Mouse (Mus musculus): ENCODE measurements at regions not wholly inside any gene's neighbourhood (a gene's known extent, or its start where the extent isn't known, plus 50 kb on each side); places are given as distances from the start of the nearest gene placed in this dataset.

- Histone ChIP-seq H3K9me3 (replicated peaks; ENCODE audit: insufficient read depth, low read length) (no peaks in the 10 kb centered on the region), H3K4me3 (ENCODE audit: control insufficient read depth in 1 of 2, insufficient read depth in 1 of 2, low read depth in 2 of 2, low read length in 2 of 2) (no peak overlapping the region), H3K36me3 (ENCODE audit: control insufficient read depth in 1 of 2, insufficient read depth in 2 of 2, low read length in 2 of 2) (peaks cover 0 to 3% of the 10 kb centered on the region in 2 experiments; a peak in 1 of 4 replicates), H3K9ac (ENCODE audit: control insufficient read depth, low read depth, low read length, poor library complexity, severe bottlenecking) (no peak overlapping the region), H3K27me3 (ENCODE audit: control insufficient read depth in 1 of 2, insufficient read depth in 2 of 2, low read length in 2 of 2) (no peaks in the 10 kb centered on the region), H3K79me2 (ENCODE audit: control insufficient read depth, insufficient read depth, low read length, poor library complexity) (no peaks in the 10 kb centered on the region), H3K27ac (ENCODE audit: control insufficient read depth, low read depth, low read length) (no peak overlapping the region), H3K4me1 (ENCODE audit: control insufficient read depth in 1 of 2, insufficient read depth in 2 of 2, low read length in 2 of 2) (peaks cover 2 to 10% of the 10 kb centered on the region in 2 experiments; a peak in 3 of 4 replicates)
- TF ChIP-seq ETS1 (IDR thresholded peaks at IDR 0.05; ENCODE audit: low read depth, low read length), result no peak
- TF ChIP-seq ZKSCAN1 (IDR thresholded peaks at IDR 0.05; ENCODE audit: low read depth, low read length), result no peak
- TF ChIP-seq USF1 (IDR thresholded peaks at IDR 0.05; ENCODE audit: low read depth, low read length), result no peak
- no peak for TF ChIP-seq USF2 (IDR thresholded peaks at IDR 0.05; ENCODE audit: borderline replicate concordance in 1 of 2, insufficient read depth in 1 of 2, low read depth in 1 of 2, low read length in 2 of 2)
- no peak for TF ChIP-seq POLR2A (IDR thresholded peaks at IDR 0.05; ENCODE audit: control insufficient read depth in 1 of 2, insufficient read depth in 1 of 2, low read depth in 1 of 2, low read length in 2 of 2, poor library complexity in 1 of 2)
- TF ChIP-seq MXI1 (IDR thresholded peaks at IDR 0.05; ENCODE audit: low read depth, low read length), result no peak
- no peak for TF ChIP-seq CHD1 (IDR thresholded peaks at IDR 0.05; ENCODE audit: low read depth, low read length)
- no peak for TF ChIP-seq MYB (IDR thresholded peaks at IDR 0.05; ENCODE audit: low read depth, low read length)
- no peak for TF ChIP-seq BHLHE40 (IDR thresholded peaks at IDR 0.05; ENCODE audit: borderline replicate concordance, low read depth, low read length)
- no peak for TF ChIP-seq CTCF (IDR thresholded peaks at IDR 0.05 in 2 of 3, conservative IDR thresholded peaks at IDR 0.05 in 1 of 3; ENCODE audit: control insufficient read depth in 1 of 3, insufficient read depth in 1 of 3, low read depth in 2 of 3, low read length in 3 of 3, poor library complexity in 1 of 3, severe bottlenecking in 1 of 3)
- no peak for DNase-seq (ENCODE audit: low read depth, low spot score)
Measured at GRCm38 (mm10) chr4:152725423-152725822, 247.8 kb upstream of the Kcnab2 start.

DNA sequence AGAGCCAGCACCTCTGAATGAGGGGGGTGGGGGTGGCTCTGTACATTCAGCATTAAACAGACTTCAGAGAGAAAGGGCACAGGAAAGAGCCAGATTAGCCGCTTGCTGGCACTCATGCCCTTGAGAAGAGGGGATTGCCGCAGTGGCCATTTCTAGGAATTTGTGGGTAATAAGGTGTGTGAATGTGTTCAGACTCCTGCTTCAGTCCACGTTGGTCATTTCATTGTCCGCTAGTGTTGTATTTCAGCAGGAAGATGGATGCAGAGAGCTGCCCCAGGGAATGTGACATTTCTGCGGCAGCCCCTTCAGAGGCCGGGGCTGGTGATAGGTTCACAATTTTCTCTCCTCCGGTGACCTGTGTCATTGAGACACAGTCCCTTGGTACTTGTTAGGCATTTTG lies 247.1 kb upstream of the Kcnab2 start:
- Histone ChIP-seq H3K4me1 (ENCODE audit: control insufficient read depth in 1 of 2, insufficient read depth in 2 of 2, low read length in 2 of 2) (peaks cover 3 to 10% of the 10 kb centered on the region in 2 experiments; a peak in 3 of 4 replicates), H3K4me3 (ENCODE audit: control insufficient read depth in 1 of 2, insufficient read depth in 1 of 2, low read depth in 2 of 2, low read length in 2 of 2) (no peak overlapping the region), H3K27me3 (ENCODE audit: control insufficient read depth in 1 of 2, insufficient read depth in 2 of 2, low read length in 2 of 2) (no peaks in the 10 kb centered on the region), H3K9me3 (replicated peaks; ENCODE audit: insufficient read depth, low read length) (no peaks in the 10 kb centered on the region), H3K27ac (ENCODE audit: control insufficient read depth, low read depth, low read length) (no peak overlapping the region), H3K79me2 (ENCODE audit: control insufficient read depth, insufficient read depth, low read length, poor library complexity) (no peaks in the 10 kb centered on the region), H3K36me3 (ENCODE audit: control insufficient read depth in 1 of 2, insufficient read depth in 2 of 2, low read length in 2 of 2) (peaks cover 0 to 3% of the 10 kb centered on the region in 2 experiments; a peak in 1 of 4 replicates), H3K9ac (ENCODE audit: control insufficient read depth, low read depth, low read length, poor library complexity, severe bottlenecking) (no peak overlapping the region)
- TF ChIP-seq USF2 (IDR thresholded peaks at IDR 0.05; ENCODE audit: borderline replicate concordance in 1 of 2, insufficient read depth in 1 of 2, low read depth in 1 of 2, low read length in 2 of 2) (no peak), USF1 (IDR thresholded peaks at IDR 0.05; ENCODE audit: low read depth, low read length) (no peak), ZNF384 (IDR thresholded peaks at IDR 0.05; ENCODE audit: low read depth, low read length) (no peak), GATA1 (IDR thresholded peaks at IDR 0.05; ENCODE audit: low read depth, low read length) (no peak), MEF2A (IDR thresholded peaks at IDR 0.05; ENCODE audit: extremely low read depth, insufficient replicate concordance, low read depth, low read length, poor library complexity, severe bottlenecking) (no peak), NELFE (IDR thresholded peaks at IDR 0.05; ENCODE audit: low read depth, low read length) (no peak), GABPA (IDR thresholded peaks at IDR 0.05; ENCODE audit: low read depth, low read length) (no peak), CHD2 (IDR thresholded peaks at IDR 0.05; ENCODE audit: low read length) (no peak), KAT2A (conservative IDR thresholded peaks at IDR 0.05; ENCODE audit: low read depth, low read length) (no peak), TAL1 (IDR thresholded peaks at IDR 0.05; ENCODE audit: low read length) (no peak)
- DNase-seq (ENCODE audit: low read depth, low spot score), result no peak
